Mouse (Mus musculus) G1E-ER4 (cell line): ENCODE results near the gene Mgst2. TPM values are rescaled to one million over a fixed set of nuclear protein-coding genes. Genes with fewer than 3 reads are reported as not detected.

Experiments
- GATA1 ChIP-seq: IDR thresholded peaks from one replicate; pipeline ENCODE4 v1.8.0; 2012; ENCODE audit warnings: low read length, inconsistent platforms
- polyA plus RNA-seq: library from polyadenylated mRNA; stranded (reverse); fragments of >175 nt; gene quantifications from 2 replicates; pipeline ENCODE4 v1.2.3, GENCODE M21; 2012

The Mgst2 gene
- polyA plus RNA-seq, 1 experiment = 0.13 TPM

- no peak for TF ChIP-seq GATA1
Observed at GRCm38 (mm10) chr3:51648037-51648664, 12.0 kb upstream of the Mgst2 start.

GRCm38 (mm10) chr3:51649426-51649825 is 10.7 kb upstream of the Mgst2 start:
- TF ChIP-seq GATA1 = no peak

GRCm38 (mm10) chr3:51649986-51650385 is 10.2 kb upstream of the Mgst2 start:
- no peak for TF ChIP-seq GATA1

GRCm38 (mm10) chr3:51651149-51651548 is 9.0 kb upstream of the Mgst2 start:
- no peak for TF ChIP-seq GATA1

GRCm38 (mm10) chr3:51652292-51652691 is 7.9 kb upstream of the Mgst2 start:
- TF ChIP-seq GATA1 = no peak

- no peak for TF ChIP-seq GATA1
Observed at GRCm38 (mm10) chr3:51652701-51653100, 7.5 kb upstream of the Mgst2 start.

- no peak for TF ChIP-seq GATA1
Observed at GRCm38 (mm10) chr3:51654303-51655055, 5.7 kb upstream of the Mgst2 start.

GRCm38 (mm10) chr3:51659415-51659814 is 745 bp upstream of the Mgst2 start:
- TF ChIP-seq GATA1 = no peak

- TF ChIP-seq GATA1 = no peak
Observed at GRCm38 (mm10) chr3:51660821-51661276, 689 bp downstream of the Mgst2 start.

GRCm38 (mm10) chr3:51661376-51661775 is 1.2 kb downstream of the Mgst2 start:
- TF ChIP-seq GATA1 = no peak

- TF ChIP-seq GATA1 = no peak
Observed at GRCm38 (mm10) chr3:51661880-51662550, 1.9 kb downstream of the Mgst2 start.

GRCm38 (mm10) chr3:51662557-51662956 is 2.4 kb downstream of the Mgst2 start:
- no peak for TF ChIP-seq GATA1

- TF ChIP-seq GATA1 = no peak
Observed at GRCm38 (mm10) chr3:51668607-51669006, 8.4 kb downstream of the Mgst2 start.

- TF ChIP-seq GATA1 = peak; percentile 64
Observed at GRCm38 (mm10) chr3:51670414-51671070, 10.4 kb downstream of the Mgst2 start.

GRCm38 (mm10) chr3:51671071-51671469 is 10.9 kb downstream of the Mgst2 start:
- no peak for TF ChIP-seq GATA1

GRCm38 (mm10) chr3:51672631-51673030 is 12.5 kb downstream of the Mgst2 start:
- no peak for TF ChIP-seq GATA1
